Comparison of ENCODE assay signal across 23 mouse cellular contexts in the genomic region with DNA sequence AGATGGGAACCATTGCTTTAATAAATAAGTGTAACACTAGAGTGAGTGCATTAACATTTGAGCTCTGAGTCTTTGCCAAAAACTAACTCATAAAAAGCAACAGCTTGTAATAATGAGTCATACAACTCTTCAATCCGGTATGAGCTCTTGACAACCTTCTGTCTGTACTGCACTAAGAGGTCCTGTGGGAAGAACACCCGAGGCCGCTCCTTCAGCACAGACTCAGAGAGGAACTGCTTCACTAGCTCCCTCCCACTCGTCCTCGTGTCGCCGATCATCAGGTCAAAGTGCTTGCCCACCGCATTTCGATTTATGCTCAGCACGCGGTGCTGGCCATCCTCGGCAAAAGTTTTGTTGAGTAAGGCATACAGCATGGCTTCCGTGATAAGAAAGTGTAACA. TPM values are rescaled to one million over a fixed set of nuclear protein-coding genes. Genes with fewer than 3 reads are reported as not detected.
DNase-seq lines count a peak whose midpoint lies in the region; ATAC-seq and TF ChIP-seq lines count a peak whose summit lies in the region.
"Had no signal": no experiment of that assay in that cellular context is flagged by ENCODE, and none has a peak within 500 bp of the region (broad histone marks: within the 10 kb centered on the region; RNA-seq: fewer than 3 reads in every experiment).

No protein-coding gene starts in this region.

- no peak overlapping the region for H3K4me2 ChIP-seq in forebrain, embryonic 14.5 days (ENCODE audit: low read length)
- H3K4me2 ChIP-seq: forebrain, embryonic 12.5 days; kidney, embryonic 15.5 days; limb, embryonic 12.5 days; liver, embryonic 12.5 days; lung, embryonic 14.5 days; stomach, embryonic 15.5 days had no signal

- no peaks in the 10 kb centered on the region for H3K9me3 ChIP-seq in ES-Bruce4 (replicated peaks; ENCODE audit: control insufficient read depth, insufficient read depth, low read length, poor library complexity, severe bottlenecking)
- H3K9me3 ChIP-seq in forebrain, embryonic 14.5 days (replicated peaks; ENCODE audit: control insufficient read depth, low read length): no peaks in the 10 kb centered on the region
- H3K9me3 ChIP-seq: embryonic facial prominence, embryonic 10.5 days; forebrain, embryonic 12.5 days; kidney, embryonic 15.5 days; limb, embryonic 12.5 days; liver, embryonic 12.5 days; stomach, embryonic 15.5 days had no signal

- 0 out of 2 replicates have a peak, but pooled peaks have one; percentile 41 for TF ChIP-seq EP300 in ES-Bruce4 (IDR thresholded peaks at IDR 0.05; ENCODE audit: insufficient read depth, low read depth, low read length)

- no peak for TF ChIP-seq POLR2A in ES-Bruce4 (IDR thresholded peaks at IDR 0.05; ENCODE audit: insufficient read depth, low read length)
- no peak for TF ChIP-seq POLR2A in lung, adult 2 months (IDR thresholded peaks at IDR 0.05; ENCODE audit: borderline replicate concordance, extremely low read depth, low read depth, low read length)

- H3K27me3 ChIP-seq in ES-Bruce4 (ENCODE audit: control insufficient read depth, insufficient read depth, low read length, poor library complexity, severe bottlenecking): no peaks in the 10 kb centered on the region
- no peaks in the 10 kb centered on the region for H3K27me3 ChIP-seq in forebrain, embryonic 14.5 days (replicated peaks; ENCODE audit: control insufficient read depth, insufficient read depth, low read length)
- H3K27me3 ChIP-seq: CH12.LX; forebrain, embryonic 12.5 days; kidney, embryonic 15.5 days; limb, embryonic 12.5 days; liver, embryonic 12.5 days; stomach, embryonic 15.5 days had no signal

- peaks cover 5% of the 10 kb centered on the region for H3K4me1 ChIP-seq in ES-Bruce4 (ENCODE audit: control insufficient read depth, insufficient read depth, low read length)
- peaks cover 2% of the 10 kb centered on the region; the same call in 1 of the 2 replicates for H3K4me1 ChIP-seq in lung, adult 2 months (ENCODE audit: control insufficient read depth, insufficient read depth, low read length)
- no peaks in the 10 kb centered on the region for H3K4me1 ChIP-seq in forebrain, embryonic 14.5 days (ENCODE audit: control insufficient read depth, insufficient read depth, low read length)

- ATAC-seq in forebrain, embryonic 14.5 days: no peak
- ATAC-seq: hindbrain, postnatal 0 days; intestine, postnatal 0 days; liver, embryonic 12.5 days had no signal

- no peak overlapping the region for H3K9ac ChIP-seq in ES-Bruce4 (ENCODE audit: low read depth, poor library complexity, severe bottlenecking)
- H3K9ac ChIP-seq in forebrain, embryonic 14.5 days (ENCODE audit: low read length): no peak overlapping the region
- H3K9ac ChIP-seq: forebrain, embryonic 12.5 days; kidney, embryonic 15.5 days; limb, embryonic 12.5 days; liver, embryonic 12.5 days; lung, embryonic 14.5 days; stomach, embryonic 15.5 days had no signal

- WGBS in lung, adult 2 months: 79% methylated on average over 13 of the region's 13 CpGs
- WGBS in forebrain, embryonic 14.5 days: 95% methylated on average over 13 of the region's 13 CpGs

- DNase-seq in adrenal gland, adult (ENCODE audit: inconsistent age in 2 of 2, low spot score in 1 of 2): peak; percentile 56 to 64
- no peak for DNase-seq in adrenal gland, postnatal 10 days
- peak; percentile 22 for DNase-seq in layer of hippocampus, adult 9-10 months (ENCODE audit: low spot score)
- DNase-seq in layer of hippocampus, adult 8-10 months (ENCODE audit: low spot score in 2 of 2): no peak
- DNase-seq in brain, adult 2 months (ENCODE audit: low read depth, low spot score): peak; percentile 51
- DNase-seq in lung, adult 2 months: no peak
- no peak for DNase-seq in forebrain, embryonic 14.5 days (ENCODE audit: low spot score)
- DNase-seq: adrenal gland, postnatal 25 days; gastrocnemius, postnatal 14 days; kidney, postnatal 4 days; lung, embryonic 14.5 days; lung, postnatal 36 days had no signal

- H3K36me3 ChIP-seq in ES-Bruce4 (ENCODE audit: control insufficient read depth, insufficient read depth, low read length, poor library complexity, severe bottlenecking): peaks cover 22% of the 10 kb centered on the region
- H3K36me3 ChIP-seq in forebrain, embryonic 14.5 days (ENCODE audit: control insufficient read depth, insufficient read depth, low read length): peaks cover 50% of the 10 kb centered on the region

- no peak for TF ChIP-seq CTCF in ES-Bruce4 (IDR thresholded peaks at IDR 0.05; ENCODE audit: low read depth, low read length)
- TF ChIP-seq CTCF in lung, adult 2 months (IDR thresholded peaks at IDR 0.05; ENCODE audit: insufficient read depth, low read length): no peak

- H3K4me3 ChIP-seq in ES-Bruce4 (ENCODE audit: low read depth, low read length): peak overlapping the region; percentile 13; the same call in 1 of the 2 replicates
- no peak overlapping the region for H3K4me3 ChIP-seq in lung, adult 2 months (replicated peaks; ENCODE audit: extremely low read depth, low read depth, low read length)
- no peak overlapping the region for H3K4me3 ChIP-seq in forebrain, embryonic 14.5 days (ENCODE audit: low read depth, low read length)
- H3K4me3 ChIP-seq: embryonic facial prominence, embryonic 10.5 days; forebrain, embryonic 12.5 days; kidney, embryonic 15.5 days; limb, embryonic 12.5 days; liver, embryonic 12.5 days; stomach, embryonic 15.5 days had no signal

- peak overlapping the region; percentile 77 for H3K27ac ChIP-seq in ES-Bruce4 (ENCODE audit: insufficient read depth, low read length)
- no peak overlapping the region for H3K27ac ChIP-seq in forebrain, embryonic 14.5 days (ENCODE audit: low read depth, low read length)
- H3K27ac ChIP-seq: embryonic facial prominence, embryonic 10.5 days; forebrain, embryonic 12.5 days; hindbrain, postnatal 0 days; kidney, embryonic 15.5 days; limb, embryonic 12.5 days; liver, embryonic 12.5 days; stomach, embryonic 15.5 days had no signal

RNA-seq across cellular contexts. Expression of a gene that starts 5.2 kb away (rescaled TPM):
- 10 to 100 TPM; 23.1 to 28.1 TPM for total RNA-seq in adrenal gland, postnatal 10 days (2021)
- total RNA-seq in layer of hippocampus, adult 8-10 months (2022): 10 to 100 TPM; 10.1 to 12.9 (median 11.5) TPM
- 31.2 and 37.3 TPM in 2 replicates for polyA plus RNA-seq in ES-Bruce4 (2011; ENCODE audit: insufficient read depth, insufficient read length, low read depth, missing spikeins)
- 2.7 and 4.3 TPM in 2 replicates for polyA plus RNA-seq in lung, adult 2 months (2012; rRNA removed)
- polyA plus RNA-seq in forebrain, embryonic 14.5 days (2014; fragmentation: Nextera tagmentation; extraction: Ambion mirVana): 24.3 and 24.9 TPM in 2 replicates

RNA-seq across cellular contexts. Expression of a gene that starts 17.1 kb away (rescaled TPM):
- total RNA-seq in adrenal gland, postnatal 10 days (2021): 10 to 100 TPM; 10.4 to 12.5 TPM
- total RNA-seq in layer of hippocampus, adult 8-10 months (2022): 10 to 100 TPM in 2 of 4 experiments, 1 to 10 TPM in 2; 6.9 to 15.1 (median 9.9) TPM
- 3.4 and 3.5 TPM in 2 replicates for polyA plus RNA-seq in ES-Bruce4 (2011; ENCODE audit: insufficient read depth, insufficient read length, low read depth, missing spikeins)
- polyA plus RNA-seq in lung, adult 2 months (2012; rRNA removed): 7.0 and 18.2 TPM in 2 replicates
- polyA plus RNA-seq in forebrain, embryonic 14.5 days (2014; fragmentation: Nextera tagmentation; extraction: Ambion mirVana): 2.0 TPM in 2 replicates
- total RNA-seq: CH12.LX; hematopoietic stem cell, adult 5-6 weeks had no signal

RNA-seq across cellular contexts. Expression of a gene that starts 46.9 kb away (rescaled TPM):
- 10 to 100 TPM in 1 of 2 experiments, 1 to 10 TPM in 1; 6.9 to 11.0 TPM for total RNA-seq in adrenal gland, postnatal 10 days (2021)
- total RNA-seq in layer of hippocampus, adult 8-10 months (2022): 1 to 10 TPM; 4.9 to 7.3 (median 5.6) TPM
- 4.5 and 5.3 TPM in 2 replicates for polyA plus RNA-seq in ES-Bruce4 (2011; ENCODE audit: insufficient read depth, insufficient read length, low read depth, missing spikeins)
- 8.1 and 9.4 TPM in 2 replicates for polyA plus RNA-seq in lung, adult 2 months (2012; rRNA removed)
- 2.4 and 2.6 TPM in 2 replicates for polyA plus RNA-seq in forebrain, embryonic 14.5 days (2014; fragmentation: Nextera tagmentation; extraction: Ambion mirVana)

RNA-seq across cellular contexts. Expression of a gene that starts 47.6 kb away (rescaled TPM):
- total RNA-seq in adrenal gland, postnatal 10 days (2021): 1 to 10 TPM; 4.2 to 6.3 TPM
- 1 to 10 TPM; 2.8 to 4.7 (median 3.3) TPM for total RNA-seq in layer of hippocampus, adult 8-10 months (2022)
- polyA plus RNA-seq in ES-Bruce4 (2011; ENCODE audit: insufficient read depth, insufficient read length, low read depth, missing spikeins): 25.0 and 26.6 TPM in 2 replicates
- polyA plus RNA-seq in lung, adult 2 months (2012; rRNA removed): 0.25 and 0.44 TPM in 2 replicates
- 8.8 and 9.0 TPM in 2 replicates for polyA plus RNA-seq in forebrain, embryonic 14.5 days (2014; fragmentation: Nextera tagmentation; extraction: Ambion mirVana)

RNA-seq across cellular contexts. Expression of a gene that starts 56.0 kb away (rescaled TPM):
- 10 to 100 TPM; 22.0 to 26.6 TPM for total RNA-seq in adrenal gland, postnatal 10 days (2021)
- total RNA-seq in layer of hippocampus, adult 8-10 months (2022): 10 to 100 TPM; 18.9 to 24.8 (median 22.4) TPM
- polyA plus RNA-seq in ES-Bruce4 (2011; ENCODE audit: insufficient read depth, insufficient read length, low read depth, missing spikeins): 50.9 and 59.1 TPM in 2 replicates
- 19.2 and 26.0 TPM in 2 replicates for polyA plus RNA-seq in lung, adult 2 months (2012; rRNA removed)
- polyA plus RNA-seq in forebrain, embryonic 14.5 days (2014; fragmentation: Nextera tagmentation; extraction: Ambion mirVana): 17.6 and 18.7 TPM in 2 replicates

Comparison
In these comparisons a context has a peak if more than half of its experiments do, and no peak if none do; other contexts are left out.
1. DNase-seq: peak in adrenal gland, adult (2 of 2), layer of hippocampus, adult 9-10 months (single experiment) and brain, adult 2 months (single experiment); none in adrenal gland, postnatal 10 days (single experiment), layer of hippocampus, adult 8-10 months (0 of 2), lung, adult 2 months (single experiment) and forebrain, embryonic 14.5 days (single experiment).